Mouse (Mus musculus) midbrain, embryonic 12.5 days (tissue): ENCODE results near the gene Sema4b. TPM values are rescaled to one million over a fixed set of nuclear protein-coding genes. Genes with fewer than 3 reads are reported as not detected.
A peak's percentile ranks its signal among the peaks of the same experiment; 100 is the strongest.

Experiments
- ATAC-seq: fragments of 200-750 bp; cut with Nextera tagmentation; 2 replicates; pipeline ENCODE4 v1.8.0; 2017; ENCODE audit warnings: low read depth, moderate TSS enrichment, moderate library complexity; ENCODE audit not compliant: low FRiP score
- H3K27ac ChIP-seq: fragments of 300-500 bp; sonication (generic); replicated peaks from 2 replicates; pipeline ENCODE4 v1.5.1; 2016; ENCODE audit warnings: mild to moderate bottlenecking
- H3K27me3 ChIP-seq: fragments of 300-500 bp; sonication (generic); 2 replicates; pipeline ENCODE4 v1.6.1; 2016; ENCODE audit warnings: mild to moderate bottlenecking
- H3K36me3 ChIP-seq: fragments of 300-500 bp; sonication (generic); 2 replicates; pipeline ENCODE4 v1.6.1; 2016
- H3K4me1 ChIP-seq: fragments of 300-500 bp; sonication (generic); 2 replicates; pipeline ENCODE4 v1.6.1; 2016
- H3K4me2 ChIP-seq: fragments of 300-500 bp; sonication (generic); replicated peaks from 2 replicates; pipeline ENCODE4 v1.6.1; 2016; ENCODE audit warnings: mild to moderate bottlenecking, moderate library complexity
- H3K4me3 ChIP-seq: fragments of 300-500 bp; sonication (generic); 2 replicates; pipeline ENCODE4 v1.5.1; 2016; ENCODE audit warnings: mild to moderate bottlenecking
- H3K9ac ChIP-seq: fragments of 300-500 bp; sonication (generic); replicated peaks from 2 replicates; pipeline ENCODE4 v1.6.1; 2016; ENCODE audit warnings: mild to moderate bottlenecking, moderate library complexity
- H3K9me3 ChIP-seq: fragments of 300-500 bp; sonication (generic); 2 replicates; pipeline ENCODE4 v1.6.1; 2016; ENCODE audit warnings: mild to moderate bottlenecking
- WGBS: fragments of 180-500 bp; shearing (Covaris S2); methylation state at CpG from one replicate; pipeline ENCODE4 v1.1.7; 2016; 5-methylcytosine and 5-hydroxymethylcytosine counted together
- polyA plus RNA-seq: library from polyadenylated mRNA; unstranded; fragments of >200 nt; fragmentation: Nextera tagmentation; extraction: Ambion mirVana; gene quantifications from 2 replicates; pipeline ENCODE4 v1.2.1, GENCODE M21; 2016

Sema4b gene
- polyA plus RNA-seq, 1 experiment from 2014 or later = 17.7 TPM

- Histone ChIP-seq H3K27ac (no peak overlapping the region), H3K9ac (no peak overlapping the region), H3K4me3 (no peak overlapping the region), H3K27me3 (no peaks in the 10 kb centered on the region), H3K9me3 (no peaks in the 10 kb centered on the region), H3K36me3 (no peaks in the 10 kb centered on the region), H3K4me2 (no peak overlapping the region), H3K4me1 (no peaks in the 10 kb centered on the region)
- no peak for ATAC-seq
- 90% methylated on average over 6 of the region's 6 CpGs for WGBS
Observed at GRCm38 (mm10) chr7:80179327-80179726, 7.3 kb upstream of the Sema4b start.

- 0 out of 2 replicates have a peak, but pooled peaks cover under 1% of the 10 kb centered on the region for H3K4me1 ChIP-seq
- H3K36me3 ChIP-seq = no peaks in the 10 kb centered on the region
- H3K9me3 ChIP-seq = no peaks in the 10 kb centered on the region
- H3K4me3 ChIP-seq = no peak overlapping the region
- 91% methylated on average over 6 of the region's 6 CpGs for WGBS
- H3K4me2 ChIP-seq = no peak overlapping the region
- H3K27me3 ChIP-seq = no peaks in the 10 kb centered on the region
- H3K27ac ChIP-seq = no peak overlapping the region
- H3K9ac ChIP-seq = no peak overlapping the region
- no peak for ATAC-seq
Observed at GRCm38 (mm10) chr7:80179790-80180189, 6.9 kb upstream of the Sema4b start.

- 0 out of 2 replicates have a peak, but pooled peaks cover 4% of the 10 kb centered on the region for H3K4me1 ChIP-seq
- H3K27me3 ChIP-seq = no peaks in the 10 kb centered on the region
- ATAC-seq = no peak
- no peaks in the 10 kb centered on the region for H3K36me3 ChIP-seq
- H3K9ac ChIP-seq = no peak overlapping the region
- no peaks in the 10 kb centered on the region for H3K9me3 ChIP-seq
- WGBS = 75% methylated on average over 3 of the region's 3 CpGs
- H3K4me3 ChIP-seq = no peak overlapping the region
- no peak overlapping the region for H3K27ac ChIP-seq
- no peak overlapping the region for H3K4me2 ChIP-seq
Observed at GRCm38 (mm10) chr7:80180202-80180601, 6.4 kb upstream of the Sema4b start.

GRCm38 (mm10) chr7:80181078-80181477 is 5.6 kb upstream of the Sema4b start:
- H3K27ac ChIP-seq = no peak overlapping the region
- peaks cover 8% of the 10 kb centered on the region; the same call in 1 of the 2 replicates for H3K4me1 ChIP-seq
- H3K4me3 ChIP-seq = no peak overlapping the region
- no peak for ATAC-seq
- no peaks in the 10 kb centered on the region for H3K36me3 ChIP-seq
- H3K9me3 ChIP-seq = no peaks in the 10 kb centered on the region
- no peak overlapping the region for H3K9ac ChIP-seq
- 78% methylated on average over 2 of the region's 2 CpGs for WGBS
- H3K27me3 ChIP-seq = no peaks in the 10 kb centered on the region
- H3K4me2 ChIP-seq = no peak overlapping the region

- Histone ChIP-seq H3K9me3 (no peaks in the 10 kb centered on the region), H3K4me1 (peaks cover 14% of the 10 kb centered on the region), H3K4me3 (no peak overlapping the region), H3K9ac (no peak overlapping the region), H3K4me2 (no peak overlapping the region), H3K27ac (no peak overlapping the region), H3K36me3 (no peaks in the 10 kb centered on the region), H3K27me3 (no peaks in the 10 kb centered on the region)
- ATAC-seq = no peak
Observed at GRCm38 (mm10) chr7:80182139-80182538, 4.5 kb upstream of the Sema4b start.

- no peak overlapping the region for H3K4me3 ChIP-seq
- no peak for ATAC-seq
- H3K27me3 ChIP-seq = no peaks in the 10 kb centered on the region
- 93% methylated on average over 1 of the region's 1 CpGs for WGBS
- H3K27ac ChIP-seq = no peak overlapping the region
- H3K36me3 ChIP-seq = no peaks in the 10 kb centered on the region
- H3K4me2 ChIP-seq = no peak overlapping the region
- peaks cover 27% of the 10 kb centered on the region for H3K4me1 ChIP-seq
- no peak overlapping the region for H3K9ac ChIP-seq
- H3K9me3 ChIP-seq = no peaks in the 10 kb centered on the region
Observed at GRCm38 (mm10) chr7:80183466-80183865, 3.2 kb upstream of the Sema4b start.

- no peak overlapping the region for H3K27ac ChIP-seq
- H3K4me1 ChIP-seq = peaks cover 32% of the 10 kb centered on the region
- H3K36me3 ChIP-seq = no peaks in the 10 kb centered on the region
- H3K4me3 ChIP-seq = no peak overlapping the region
- H3K4me2 ChIP-seq = no peak overlapping the region
- H3K9ac ChIP-seq = no peak overlapping the region
- no peak for ATAC-seq
- H3K9me3 ChIP-seq = no peaks in the 10 kb centered on the region
- 54% methylated on average over 5 of the region's 5 CpGs for WGBS
- no peaks in the 10 kb centered on the region for H3K27me3 ChIP-seq
Observed at GRCm38 (mm10) chr7:80183969-80184368, 2.7 kb upstream of the Sema4b start.

- Histone ChIP-seq H3K4me2 (no peak overlapping the region), H3K27me3 (no peaks in the 10 kb centered on the region), H3K9ac (no peak overlapping the region), H3K27ac (peak overlapping the region; percentile 88; the same call in 1 of the 2 replicates), H3K9me3 (no peaks in the 10 kb centered on the region), H3K4me1 (peaks cover 37% of the 10 kb centered on the region), H3K4me3 (no peak overlapping the region), H3K36me3 (no peaks in the 10 kb centered on the region)
- ATAC-seq = no peak
- 77% methylated on average over 4 of the region's 4 CpGs for WGBS
Observed at GRCm38 (mm10) chr7:80184551-80184950, 2.1 kb upstream of the Sema4b start.

- ATAC-seq = no peak
- Histone ChIP-seq H3K4me1 (peaks cover 39% of the 10 kb centered on the region), H3K9ac (no peak overlapping the region), H3K4me3 (no peak overlapping the region), H3K4me2 (no peak overlapping the region), H3K36me3 (no peaks in the 10 kb centered on the region), H3K27me3 (no peaks in the 10 kb centered on the region), H3K27ac (peak overlapping the region; percentile 88; the same call in 1 of the 2 replicates), H3K9me3 (no peaks in the 10 kb centered on the region)
- WGBS = 63% methylated on average over 6 of the region's 6 CpGs
Observed at GRCm38 (mm10) chr7:80184968-80185367, 1.7 kb upstream of the Sema4b start.

- Histone ChIP-seq H3K4me1 (peaks cover 43% of the 10 kb centered on the region), H3K9me3 (no peaks in the 10 kb centered on the region), H3K4me3 (peak overlapping the region; percentile 59), H3K27ac (peak overlapping the region; percentile 88), H3K36me3 (no peaks in the 10 kb centered on the region), H3K4me2 (peak overlapping the region; percentile 67), H3K27me3 (peaks cover 8% of the 10 kb centered on the region), H3K9ac (no peak overlapping the region)
- ATAC-seq = no peak
- WGBS = 20% methylated on average over 8 of the region's 8 CpGs
Observed at GRCm38 (mm10) chr7:80186021-80186420, 620 bp upstream of the Sema4b start.

- whole genome bisulfite sequencing = 29% methylated on average over 12 of the region's 12 CpGs
- H3K4me1 ChIP-seq = peaks cover 58% of the 10 kb centered on the region
Observed at GRCm38 (mm10) chr7:80187501-80187900, 860 bp downstream of the Sema4b start.

GRCm38 (mm10) chr7:80188579-80189125 is 2.0 kb downstream of the Sema4b start:
- H3K27ac ChIP-seq = peak overlapping the region; percentile 69
- no peaks in the 10 kb centered on the region for H3K9me3 ChIP-seq
- no peaks in the 10 kb centered on the region for H3K36me3 ChIP-seq
- H3K4me1 ChIP-seq = peaks cover 64% of the 10 kb centered on the region
- H3K9ac ChIP-seq = 0 out of 2 replicates have a peak overlapping the region, but pooled peaks have one; percentile 17
- ATAC-seq = no peak
- no peak overlapping the region for H3K4me3 ChIP-seq
- 69% methylated on average over 2 of the region's 2 CpGs for WGBS
- H3K27me3 ChIP-seq = peaks cover 11% of the 10 kb centered on the region
- no peak overlapping the region for H3K4me2 ChIP-seq

More at GRCm38 (mm10) chr7:80187501-80187900, 860 bp downstream of the Sema4b start:
- H3K9ac ChIP-seq = peak overlapping the region; percentile 60
- no peaks in the 10 kb centered on the region for H3K36me3 ChIP-seq
- peak overlapping the region; percentile 88 for H3K27ac ChIP-seq
- ATAC-seq = no peak
- no peaks in the 10 kb centered on the region for H3K9me3 ChIP-seq
- peak overlapping the region; percentile 67 for H3K4me2 ChIP-seq
- peak overlapping the region; percentile 59 for H3K4me3 ChIP-seq
- peaks cover 11% of the 10 kb centered on the region for H3K27me3 ChIP-seq
